Mouse (Mus musculus) left cerebral cortex, postnatal 36 days (tissue): ENCODE results near the gene Retreg1. TPM values are rescaled to one million over a fixed set of nuclear protein-coding genes. Genes with fewer than 3 reads are reported as not detected.

Source experiments
- DNase-seq, 2 experiments: peaks; one replicate each; pipeline ENCODE4 v3.0.0; 2021 to 2022; ENCODE audit warnings: low spot score in 2 of 2, mixed read lengths in 1 of 2
- intact Hi-C: fragments of 180-260 bp; cut with DNase I; formaldehyde crosslinking; loops from one replicate; pipeline ENCODE4 v1.15.1; 2025
- total RNA-seq, 2 experiments: library from RNA; stranded (reverse); gene quantifications; 2 replicates each; pipeline ENCODE4 v1.2.3; 2021

Gene Retreg1
- total RNA-seq, 2 experiments from 2014 or later, result 32.2 to 34.2 TPM

DNA sequence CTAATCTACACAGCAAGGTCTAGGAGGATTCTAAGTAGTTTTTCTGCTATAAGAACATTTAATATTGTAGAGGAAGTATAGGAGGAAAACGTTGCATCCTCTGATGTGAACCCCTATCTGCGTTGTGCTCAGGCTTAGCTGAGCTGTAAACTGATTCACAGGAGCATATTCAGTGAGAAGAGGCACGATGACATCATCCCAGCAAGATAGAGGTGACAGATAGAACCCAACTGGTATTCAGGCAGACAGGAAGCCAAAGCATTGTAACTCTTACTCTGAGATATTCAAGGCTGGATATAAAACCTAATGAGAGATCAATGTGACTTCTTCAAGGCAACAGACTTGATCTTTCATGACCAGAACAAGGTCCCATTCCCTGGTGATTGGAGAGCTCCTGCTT lies 20.3 kb upstream of the Retreg1 start:
- no peak for DNase-seq
- intact Hi-C loops, result no loop called here

- intact Hi-C loops, result no loop called here
Measured at GRCm38 (mm10) chr15:25826531-25826961, 16.4 kb upstream of the Retreg1 start.

GRCm38 (mm10) chr15:25828464-25828863 lies 14.5 kb upstream of the Retreg1 start:
- DNase-seq, result no peak
- intact Hi-C loops, result no loop called here

More at GRCm38 (mm10) chr15:25826531-25826961, 16.4 kb upstream of the Retreg1 start:
- DNase-seq, result no peak

- intact Hi-C loops, result no loop called here
- no peak for DNase-seq
Measured at GRCm38 (mm10) chr15:25830426-25830825, 12.6 kb upstream of the Retreg1 start.

- intact Hi-C loops, result no loop called here
- no peak for DNase-seq
Measured at GRCm38 (mm10) chr15:25834282-25834681, 8.7 kb upstream of the Retreg1 start.

DNA sequence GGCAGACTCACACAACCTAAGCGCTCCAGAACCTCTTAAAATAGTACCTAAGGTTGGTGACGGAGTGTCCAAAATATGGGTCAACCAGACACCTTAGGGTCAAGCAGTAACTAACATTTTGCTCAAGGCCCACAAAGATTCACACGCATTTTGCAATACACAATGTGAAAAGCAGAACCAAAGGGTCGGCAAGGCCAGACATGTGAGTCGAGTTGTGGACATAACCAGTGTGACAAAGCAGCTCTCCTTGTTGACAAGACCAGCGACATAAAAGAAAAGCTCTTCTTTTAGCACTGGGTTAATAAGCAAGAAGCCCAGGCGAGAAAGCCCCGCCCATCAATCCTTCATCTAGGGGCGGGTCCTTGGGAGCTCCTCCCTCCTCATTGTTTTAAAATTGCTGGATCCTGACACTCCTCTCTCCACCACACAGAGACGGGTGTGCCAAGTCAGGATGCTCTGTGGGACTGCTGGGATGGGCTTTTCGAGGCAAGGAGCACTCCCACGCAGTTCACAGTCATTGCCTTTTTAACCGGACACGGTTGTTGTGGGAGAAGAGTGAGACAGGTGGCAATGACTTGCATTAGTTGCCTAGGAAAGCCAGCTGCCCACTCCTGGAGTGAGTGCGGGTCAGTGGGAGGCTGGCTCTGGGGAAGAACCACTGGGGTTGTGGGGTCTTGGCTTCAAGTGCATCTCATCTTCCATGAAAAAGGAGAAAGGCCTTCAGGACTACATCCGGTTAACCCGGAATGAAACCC lies 7.9 kb upstream of the Retreg1 start:
- intact Hi-C loops, result no loop called here
- no peak for DNase-seq

GRCm38 (mm10) chr15:25842462-25843085 lies 406 bp upstream of the Retreg1 start:
- intact Hi-C loops, result no loop called here
- no peak for DNase-seq

GRCm38 (mm10) chr15:25844013-25844570 lies 1.1 kb downstream of the Retreg1 start:
- DNase-seq, result no peak
- intact Hi-C loops, result no loop called here

DNA sequence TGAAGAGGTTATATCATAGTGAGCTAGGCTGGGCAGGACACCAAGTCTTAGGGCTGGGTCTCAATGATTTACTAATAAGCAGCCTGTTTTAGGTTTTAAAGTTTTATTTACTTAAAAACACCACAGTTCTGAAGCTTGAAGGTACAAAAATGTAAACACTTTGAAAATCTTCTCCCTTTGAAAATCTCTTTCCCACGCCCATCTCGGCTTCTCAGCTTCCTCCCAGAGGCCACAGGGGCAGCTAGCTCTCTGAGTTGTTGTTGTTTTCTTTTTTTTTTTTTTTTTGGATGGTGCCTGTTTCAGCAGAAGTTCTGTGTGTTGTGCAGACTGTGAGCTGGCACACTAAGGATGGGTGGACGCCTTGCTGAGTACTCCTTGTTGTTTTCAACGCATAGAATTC lies 1.8 kb downstream of the Retreg1 start:
- intact Hi-C loops, result no loop called here
- DNase-seq, result no peak

GRCm38 (mm10) chr15:25847576-25848168 lies 4.7 kb downstream of the Retreg1 start:
- DNase-seq, result no peak
- intact Hi-C loops, result no loop called here

DNA sequence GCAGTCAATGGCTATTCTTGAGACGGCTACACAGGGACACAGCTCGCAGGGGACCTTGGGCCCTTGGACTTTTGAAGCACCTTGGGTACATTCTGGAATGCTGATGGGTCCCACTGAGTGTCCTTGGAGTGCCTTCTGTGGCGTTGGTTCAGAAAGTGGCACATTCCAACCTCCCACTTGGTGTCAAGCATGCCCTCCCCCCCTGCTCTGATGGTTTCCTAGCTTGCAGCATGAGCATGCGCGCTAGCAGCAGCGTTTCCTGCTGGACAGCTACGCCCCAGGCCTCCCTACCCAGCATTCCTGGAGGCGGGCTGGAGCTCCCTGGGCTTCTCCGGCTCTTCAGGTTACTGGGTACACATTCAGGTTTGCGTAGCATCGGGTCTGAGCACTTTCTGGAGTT lies 7.6 kb downstream of the Retreg1 start:
- no peak for DNase-seq
- intact Hi-C loops, result no loop called here

GRCm38 (mm10) chr15:25854270-25854904 lies 11.4 kb downstream of the Retreg1 start:
- DNase-seq, result no peak
- intact Hi-C loops, result no loop called here

- DNase-seq, result no peak
- intact Hi-C loops, result no loop called here
Measured at GRCm38 (mm10) chr15:25858611-25859058, 15.7 kb downstream of the Retreg1 start.

- DNase-seq, result no peak
Measured at GRCm38 (mm10) chr15:25859469-25859868, 16.5 kb downstream of the Retreg1 start.

GRCm38 (mm10) chr15:25861900-25862299 lies 18.9 kb downstream of the Retreg1 start:
- intact Hi-C loops, result no loop called here

More at GRCm38 (mm10) chr15:25859469-25859868, 16.5 kb downstream of the Retreg1 start:
- intact Hi-C loops, result no loop called here

DNA sequence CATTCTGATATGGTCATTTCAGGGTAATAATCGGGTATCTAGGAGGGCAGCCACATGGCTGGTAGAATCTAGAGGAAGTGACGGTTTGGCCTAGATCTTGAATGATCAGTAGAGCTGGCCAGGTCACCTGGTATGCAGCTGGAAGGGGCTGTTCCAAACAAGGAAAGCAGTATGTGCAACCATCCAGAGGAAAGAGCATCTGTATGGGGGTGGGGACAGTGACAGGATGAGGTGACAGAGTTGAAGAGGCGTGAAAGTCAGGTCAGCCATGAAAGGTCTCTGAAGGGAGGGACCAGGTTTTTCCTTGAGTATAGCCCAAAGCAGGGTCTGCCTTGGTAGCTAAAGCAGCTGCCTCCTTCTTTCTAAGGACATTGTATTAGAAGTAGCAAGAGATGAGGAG lies 22.6 kb downstream of the Retreg1 start:
- DNase-seq, result no peak
- intact Hi-C loops, result no loop called here

More at GRCm38 (mm10) chr15:25861900-25862299, 18.9 kb downstream of the Retreg1 start:
- DNase-seq, result no peak

GRCm38 (mm10) chr15:25866106-25866505 lies 23.1 kb downstream of the Retreg1 start:
- no peak for DNase-seq
- intact Hi-C loops, result no loop called here

- no peak for DNase-seq
- intact Hi-C loops, result no loop called here
Measured at GRCm38 (mm10) chr15:25869129-25869528, 26.1 kb downstream of the Retreg1 start.

DNA sequence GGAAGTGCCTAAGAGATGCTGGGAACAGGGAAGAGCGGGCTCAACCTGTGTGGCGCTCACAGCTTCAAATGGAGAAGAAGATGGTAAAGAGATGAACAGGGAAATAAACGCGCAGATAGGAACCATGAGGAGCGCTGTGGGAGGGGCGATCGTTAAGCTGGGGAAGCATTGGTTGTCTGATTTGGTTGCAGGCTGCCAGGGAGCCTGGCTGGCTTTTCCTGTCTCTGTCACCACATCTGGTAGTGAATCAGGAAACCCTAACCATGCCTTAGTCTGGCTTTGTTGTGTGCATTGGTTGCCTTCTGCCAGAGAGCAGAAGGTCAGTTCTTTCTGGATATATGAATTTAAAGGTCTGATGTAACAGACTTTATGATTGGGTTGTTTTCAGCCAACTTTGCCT lies 28.5 kb downstream of the Retreg1 start:
- no peak for DNase-seq
- intact Hi-C loops, result no loop called here

DNA sequence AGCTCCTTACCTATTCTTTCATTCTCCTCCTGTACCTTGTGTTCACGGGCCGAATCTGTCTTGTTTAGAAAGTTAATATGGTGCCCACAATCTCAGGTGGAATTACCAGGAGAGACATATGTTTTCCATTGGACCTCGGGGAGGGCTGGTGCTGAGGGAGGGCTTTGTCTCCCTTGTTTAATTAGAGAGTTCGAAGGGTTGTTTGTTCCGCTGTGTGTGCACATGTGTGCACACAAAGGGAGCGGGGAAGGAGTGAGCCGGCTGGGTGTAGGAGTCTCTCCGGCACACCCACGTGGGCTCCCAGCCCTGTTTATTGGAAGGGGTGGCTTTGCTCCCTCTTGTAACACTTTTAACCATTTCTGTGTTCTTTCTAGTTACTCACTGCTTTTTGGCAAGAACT lies 29.1 kb downstream of the Retreg1 start:
- DNase-seq, result no peak
- intact Hi-C loops, result no loop called here
